Mouse (Mus musculus) hindbrain, embryonic 15.5 days (tissue): Measurements from ENCODE around the gene Klhl31. TPM values are rescaled to one million over a fixed set of nuclear protein-coding genes. Genes with fewer than 3 reads are reported as not detected.

ENCODE experiments used
- ATAC-seq: fragments of 200-750 bp; cut with Nextera tagmentation; 2 replicates; pipeline ENCODE4 v1.8.0; 2017; ENCODE audit warnings: low read depth, moderate number of reproducible peaks, moderate TSS enrichment; ENCODE audit not compliant: low FRiP score
- H3K27ac ChIP-seq: fragments of 300-500 bp; sonication (generic); replicated peaks from 2 replicates; pipeline ENCODE4 v1.5.1; 2015; ENCODE audit warnings: mild to moderate bottlenecking, inconsistent platforms
- H3K27me3 ChIP-seq: fragments of 300-500 bp; sonication (generic); 2 replicates; pipeline ENCODE4 v1.6.1; 2015; ENCODE audit warnings: control low read depth, inconsistent platforms
- H3K36me3 ChIP-seq: fragments of 300-500 bp; sonication (generic); 2 replicates; pipeline ENCODE4 v1.6.1; 2015; ENCODE audit warnings: control low read depth, inconsistent platforms
- H3K4me1 ChIP-seq: fragments of 300-500 bp; sonication (generic); replicated peaks from 2 replicates; pipeline ENCODE4 v1.6.1; 2015; ENCODE audit warnings: control low read depth, inconsistent platforms
- H3K4me2 ChIP-seq: fragments of 300-500 bp; sonication (generic); 2 replicates; pipeline ENCODE4 v1.6.1; 2015; ENCODE audit warnings: moderate library complexity, mild to moderate bottlenecking, inconsistent platforms
- H3K4me3 ChIP-seq: fragments of 300-500 bp; sonication (generic); 2 replicates; pipeline ENCODE4 v1.5.1; 2015; ENCODE audit warnings: mild to moderate bottlenecking, inconsistent platforms
- H3K9ac ChIP-seq: fragments of 300-500 bp; sonication (generic); 2 replicates; pipeline ENCODE4 v1.6.1; 2015; ENCODE audit warnings: inconsistent platforms
- H3K9me3 ChIP-seq: fragments of 300-500 bp; sonication (generic); 2 replicates; pipeline ENCODE4 v1.6.1; 2016; ENCODE audit warnings: control low read depth, inconsistent platforms
- WGBS: fragments of 180-500 bp; shearing (Covaris S2); methylation state at CpG from one replicate; pipeline ENCODE4 v1.1.7; 2015; 5-methylcytosine and 5-hydroxymethylcytosine counted together
- polyA plus RNA-seq: library from polyadenylated mRNA; unstranded; fragments of >200 nt; fragmentation: Nextera tagmentation; extraction: Ambion mirVana; gene quantifications from 2 replicates; pipeline ENCODE4 v1.2.1, GENCODE M21; 2015

Klhl31 gene
- polyA plus RNA-seq, 1 experiment from 2014 or later, result 0.25 TPM

DNA sequence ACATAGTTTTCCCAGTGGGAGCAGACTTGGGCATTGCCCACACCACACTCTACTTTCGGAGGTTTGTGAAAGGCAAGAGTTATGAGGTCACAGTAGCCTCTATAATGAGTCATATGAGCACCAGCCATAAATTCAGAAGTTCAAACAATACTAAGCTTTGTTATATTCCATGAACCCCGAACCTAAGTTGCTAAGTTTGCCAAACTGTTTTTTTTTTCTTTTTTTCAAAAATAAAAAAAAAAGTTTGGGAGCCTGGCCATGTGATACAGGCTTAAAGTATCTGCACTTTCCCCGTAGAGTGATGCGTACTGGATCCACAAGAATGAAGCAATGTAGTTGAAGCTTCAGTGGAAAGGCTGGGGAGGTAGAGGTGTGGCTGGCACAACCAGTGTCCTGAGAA is 36.9 kb downstream of the Klhl31 start:
- H3K9me3 ChIP-seq, result no peaks in the 10 kb centered on the region
- no peaks in the 10 kb centered on the region for H3K27me3 ChIP-seq
- 89% methylated on average over 4 of the region's 4 CpGs for WGBS
- ATAC-seq, result no peak
- no peak overlapping the region for H3K27ac ChIP-seq
- no peak overlapping the region for H3K4me2 ChIP-seq
- no peaks in the 10 kb centered on the region for H3K36me3 ChIP-seq
- H3K9ac ChIP-seq, result no peak overlapping the region
- H3K4me3 ChIP-seq, result no peak overlapping the region
- no peaks in the 10 kb centered on the region for H3K4me1 ChIP-seq

DNA sequence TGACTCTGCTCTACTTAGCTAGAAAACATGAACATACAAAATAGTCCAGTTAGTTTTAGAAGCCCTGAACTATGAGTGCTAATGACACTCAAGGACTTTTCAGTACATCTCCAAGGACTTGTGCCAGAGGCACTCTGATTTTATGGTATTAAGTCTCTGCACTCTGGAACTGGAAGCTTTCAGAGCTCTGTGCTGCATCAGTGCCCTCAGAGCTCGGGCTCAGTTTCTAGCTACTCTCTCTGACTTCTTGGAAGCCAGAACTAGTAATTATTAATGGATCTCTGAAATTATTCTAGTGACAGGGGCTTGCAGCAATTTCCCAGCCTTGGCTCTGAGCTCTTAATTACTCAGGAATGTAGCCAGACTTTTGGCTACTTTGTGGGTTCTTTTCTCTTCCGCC is 37.7 kb downstream of the Klhl31 start:
- Histone ChIP-seq H3K4me2 (no peak overlapping the region), H3K9ac (no peak overlapping the region), H3K4me3 (no peak overlapping the region), H3K27ac (no peak overlapping the region), H3K36me3 (no peaks in the 10 kb centered on the region), H3K9me3 (no peaks in the 10 kb centered on the region), H3K4me1 (no peaks in the 10 kb centered on the region), H3K27me3 (no peaks in the 10 kb centered on the region)
- 94% methylated on average over 2 of the region's 2 CpGs for WGBS
- no peak for ATAC-seq

DNA sequence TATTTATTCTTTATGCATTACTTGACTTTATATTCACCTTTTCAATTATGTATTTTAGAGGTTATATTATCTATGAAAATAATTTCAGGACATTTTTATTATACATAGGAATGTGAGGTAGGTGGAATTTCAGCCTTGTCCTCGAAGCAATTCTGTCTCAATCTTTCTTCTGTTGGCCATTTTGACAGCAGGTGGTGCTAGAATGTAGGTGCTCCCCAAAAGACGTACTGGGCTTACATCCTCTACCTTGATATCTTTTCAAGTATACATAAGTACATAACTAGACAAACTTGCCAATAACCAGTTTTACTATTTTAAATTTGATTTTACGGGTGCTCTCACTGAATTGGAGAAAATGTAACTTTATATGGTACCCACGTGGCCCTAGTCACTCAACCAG is 48.6 kb downstream of the Klhl31 start:
- H3K9ac ChIP-seq, result no peak overlapping the region
- no peaks in the 10 kb centered on the region for H3K4me1 ChIP-seq
- H3K4me3 ChIP-seq, result no peak overlapping the region
- WGBS, result 90% methylated on average over 4 of the region's 4 CpGs
- H3K27me3 ChIP-seq, result no peaks in the 10 kb centered on the region
- no peak for ATAC-seq
- H3K36me3 ChIP-seq, result no peaks in the 10 kb centered on the region
- H3K27ac ChIP-seq, result no peak overlapping the region
- no peak overlapping the region for H3K4me2 ChIP-seq
- H3K9me3 ChIP-seq, result no peaks in the 10 kb centered on the region

DNA sequence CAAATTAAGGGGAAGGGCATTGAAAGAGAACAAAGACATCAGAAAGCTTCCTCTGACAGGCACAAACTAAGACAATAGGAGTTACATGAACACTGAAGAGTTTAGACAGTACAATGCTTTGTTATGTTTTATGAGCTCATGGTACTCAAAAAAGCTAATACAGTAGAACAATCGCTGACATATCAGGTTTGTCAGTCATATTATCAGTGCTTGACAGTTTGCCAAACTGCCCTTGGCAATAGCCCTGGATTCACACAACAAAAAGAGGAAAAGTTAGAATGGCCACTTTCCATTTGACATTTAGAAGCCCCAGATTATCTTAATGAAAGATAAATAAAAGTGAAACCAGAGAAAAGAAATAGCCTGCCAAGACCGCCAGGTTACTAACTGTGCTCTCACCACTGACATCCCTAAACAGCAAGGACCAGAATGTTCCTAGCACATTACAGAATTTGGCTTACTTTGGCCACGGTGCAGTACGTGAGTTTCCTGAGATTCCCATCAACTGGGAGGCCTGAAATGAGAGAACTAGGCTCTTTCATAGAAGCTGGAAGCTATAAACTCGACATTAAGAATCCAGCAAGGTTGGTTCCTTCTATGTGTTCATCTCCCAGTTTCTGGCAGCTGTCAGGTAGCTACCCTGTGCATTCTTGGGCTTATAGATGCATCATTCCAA is 49.7 kb downstream of the Klhl31 start:
- H3K9me3 ChIP-seq, result no peaks in the 10 kb centered on the region

DNA sequence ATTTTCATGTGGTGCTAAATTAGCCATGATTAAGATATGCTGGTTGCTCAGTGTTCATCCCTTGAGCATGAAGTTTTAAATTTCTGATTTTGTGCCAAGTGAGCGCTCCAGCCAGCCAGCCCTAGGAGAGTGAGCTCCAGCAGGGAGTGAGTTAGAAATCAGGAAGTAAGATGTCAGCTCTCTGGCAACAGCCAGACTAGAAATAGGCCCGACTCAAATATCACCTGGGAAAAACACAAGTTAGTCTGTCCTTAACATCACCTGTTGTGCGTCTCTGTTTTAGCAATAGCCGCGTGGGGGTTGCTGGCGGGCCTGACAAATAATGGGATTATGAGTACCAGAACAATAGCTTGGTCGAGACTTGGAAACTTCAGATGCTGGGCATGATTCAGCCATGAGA is 56.4 kb downstream of the Klhl31 start:
- no peak overlapping the region for H3K4me2 ChIP-seq
- H3K9me3 ChIP-seq, result no peaks in the 10 kb centered on the region
- H3K9ac ChIP-seq, result no peak overlapping the region
- H3K27ac ChIP-seq, result no peak overlapping the region
- WGBS, result 80% methylated on average over 7 of the region's 7 CpGs
- H3K36me3 ChIP-seq, result no peaks in the 10 kb centered on the region
- no peaks in the 10 kb centered on the region for H3K27me3 ChIP-seq
- no peak overlapping the region for H3K4me3 ChIP-seq
- no peaks in the 10 kb centered on the region for H3K4me1 ChIP-seq
- ATAC-seq, result no peak

More for the DNA sequence above, 49.7 kb downstream of the Klhl31 start:
- no peaks in the 10 kb centered on the region for H3K4me1 ChIP-seq
- no peak overlapping the region for H3K9ac ChIP-seq
- H3K27ac ChIP-seq, result no peak overlapping the region
- 82% methylated on average over 5 of the region's 5 CpGs for WGBS
- H3K4me2 ChIP-seq, result no peak overlapping the region
- no peaks in the 10 kb centered on the region for H3K27me3 ChIP-seq
- no peak overlapping the region for H3K4me3 ChIP-seq
- no peaks in the 10 kb centered on the region for H3K36me3 ChIP-seq
- ATAC-seq, result no peak

DNA sequence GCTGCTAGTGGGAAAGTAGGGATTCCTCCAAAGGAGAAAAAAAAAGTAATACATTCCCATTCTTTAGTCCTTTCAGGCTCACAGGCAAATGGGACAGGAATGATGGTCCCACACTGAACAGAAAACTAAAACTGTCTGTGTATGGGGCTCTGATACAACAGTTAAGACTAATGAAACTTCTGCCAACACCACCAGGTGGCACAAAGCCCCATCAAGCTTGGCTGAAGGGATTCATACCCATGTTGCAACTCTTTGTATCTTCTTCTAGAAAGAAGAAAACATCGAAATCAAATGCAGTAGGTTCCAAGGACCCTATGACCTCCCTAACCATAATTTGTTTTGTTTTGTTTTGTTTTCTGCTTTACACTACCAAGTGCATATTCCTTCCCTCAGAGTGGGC is 57.1 kb downstream of the Klhl31 start:
- Histone ChIP-seq H3K4me1 (no peaks in the 10 kb centered on the region), H3K36me3 (no peaks in the 10 kb centered on the region), H3K27ac (no peak overlapping the region), H3K27me3 (no peaks in the 10 kb centered on the region), H3K4me3 (no peak overlapping the region), H3K4me2 (no peak overlapping the region), H3K9me3 (no peaks in the 10 kb centered on the region), H3K9ac (no peak overlapping the region)
- 85% methylated on average over 1 of the region's 1 CpGs for WGBS
- ATAC-seq, result no peak

DNA sequence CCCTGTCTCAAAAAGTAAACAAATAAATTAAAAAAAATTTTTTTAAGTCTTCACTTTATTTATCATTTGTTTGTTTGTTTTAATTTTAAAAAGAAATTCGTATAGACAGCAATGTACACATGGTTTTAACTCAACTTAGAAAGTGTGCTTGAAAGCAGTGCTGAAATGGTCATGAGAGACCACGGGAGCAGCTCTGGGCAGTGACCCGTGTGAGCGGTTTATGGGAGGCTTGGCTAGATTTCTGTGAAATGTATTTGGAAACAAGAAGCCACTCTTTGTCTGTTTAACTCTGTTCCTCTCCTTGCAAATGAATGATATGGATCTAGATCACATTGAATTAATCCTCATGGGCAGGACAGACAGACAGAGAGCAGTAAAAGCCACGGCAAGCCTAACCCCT is 59.3 kb downstream of the Klhl31 start:
- H3K4me2 ChIP-seq, result no peak overlapping the region
- no peak overlapping the region for H3K27ac ChIP-seq
- no peaks in the 10 kb centered on the region for H3K36me3 ChIP-seq
- ATAC-seq, result no peak
- 83% methylated on average over 5 of the region's 5 CpGs for WGBS
- no peak overlapping the region for H3K9ac ChIP-seq
- H3K4me1 ChIP-seq, result no peaks in the 10 kb centered on the region
- no peaks in the 10 kb centered on the region for H3K27me3 ChIP-seq
- H3K9me3 ChIP-seq, result no peaks in the 10 kb centered on the region
- no peak overlapping the region for H3K4me3 ChIP-seq

DNA sequence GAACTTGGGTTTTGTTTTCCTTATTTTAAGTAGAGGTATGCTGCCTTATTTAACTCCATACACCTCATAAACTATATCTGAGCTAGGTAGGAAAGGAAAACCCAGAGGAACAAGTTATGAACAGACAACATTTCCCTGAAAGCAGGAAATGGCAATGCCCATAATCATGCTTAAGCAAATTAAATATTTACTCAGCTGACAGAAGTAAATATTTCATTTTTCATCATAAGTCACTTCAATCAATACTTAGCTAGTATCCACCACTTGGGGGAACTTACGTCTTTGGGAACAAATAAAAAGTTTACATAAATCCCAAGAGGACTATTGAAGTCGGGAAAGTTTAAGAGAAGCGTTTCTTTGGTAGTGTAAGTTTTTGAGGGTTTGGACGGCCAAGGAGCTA is 67.2 kb downstream of the Klhl31 start:
- WGBS, result 92% methylated on average over 4 of the region's 4 CpGs
- no peak overlapping the region for H3K9ac ChIP-seq
- no peaks in the 10 kb centered on the region for H3K4me1 ChIP-seq
- no peaks in the 10 kb centered on the region for H3K9me3 ChIP-seq
- no peak overlapping the region for H3K4me3 ChIP-seq
- no peaks in the 10 kb centered on the region for H3K36me3 ChIP-seq
- no peaks in the 10 kb centered on the region for H3K27me3 ChIP-seq
- H3K27ac ChIP-seq, result no peak overlapping the region
- no peak for ATAC-seq
- no peak overlapping the region for H3K4me2 ChIP-seq

DNA sequence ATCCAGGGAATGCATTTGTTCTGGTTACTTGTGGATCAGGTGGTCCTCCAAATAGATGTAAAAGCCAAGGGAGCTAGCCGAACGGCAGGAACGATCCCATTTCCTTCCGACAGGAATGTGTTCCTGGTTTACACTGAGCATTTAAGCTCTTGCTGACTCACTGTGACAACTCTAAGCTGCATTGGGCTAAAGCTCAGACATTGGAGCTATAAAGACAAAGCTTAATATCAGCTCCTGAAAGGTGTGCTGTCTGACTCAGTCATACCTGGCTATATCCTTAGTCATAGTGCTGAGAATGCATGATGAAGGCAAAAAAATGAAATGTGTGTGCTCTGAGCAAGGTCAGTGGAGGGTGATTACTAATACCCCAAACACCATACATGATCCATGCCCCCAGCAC is 67.8 kb downstream of the Klhl31 start:
- WGBS, result 68% methylated on average over 4 of the region's 4 CpGs
- H3K27me3 ChIP-seq, result no peaks in the 10 kb centered on the region
- no peak overlapping the region for H3K27ac ChIP-seq
- H3K9ac ChIP-seq, result no peak overlapping the region
- H3K4me2 ChIP-seq, result no peak overlapping the region
- H3K4me1 ChIP-seq, result no peaks in the 10 kb centered on the region
- H3K9me3 ChIP-seq, result no peaks in the 10 kb centered on the region
- no peak for ATAC-seq
- no peak overlapping the region for H3K4me3 ChIP-seq
- no peaks in the 10 kb centered on the region for H3K36me3 ChIP-seq

DNA sequence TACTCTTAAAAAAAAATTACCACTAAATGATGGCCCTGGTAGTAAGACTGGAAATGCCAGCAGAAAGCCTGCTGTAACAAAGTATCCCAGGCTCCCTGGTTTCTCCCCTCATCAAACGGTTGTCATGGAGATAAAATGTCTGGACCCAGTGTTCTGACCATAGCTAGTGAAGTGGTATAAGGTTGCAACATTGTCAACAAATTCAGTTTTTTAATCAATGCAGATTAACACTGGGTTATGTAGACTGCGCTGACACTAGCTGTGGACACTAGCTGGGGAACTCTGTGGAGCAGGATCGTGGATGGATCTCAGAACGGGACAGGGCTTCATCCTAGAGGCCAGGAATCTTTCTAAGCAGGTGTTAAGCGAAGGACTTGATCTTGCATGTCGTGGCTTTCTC is 70.2 kb downstream of the Klhl31 start:
- Histone ChIP-seq H3K4me3 (no peak overlapping the region), H3K27ac (no peak overlapping the region)
- WGBS, result 83% methylated on average over 6 of the region's 6 CpGs

DNA sequence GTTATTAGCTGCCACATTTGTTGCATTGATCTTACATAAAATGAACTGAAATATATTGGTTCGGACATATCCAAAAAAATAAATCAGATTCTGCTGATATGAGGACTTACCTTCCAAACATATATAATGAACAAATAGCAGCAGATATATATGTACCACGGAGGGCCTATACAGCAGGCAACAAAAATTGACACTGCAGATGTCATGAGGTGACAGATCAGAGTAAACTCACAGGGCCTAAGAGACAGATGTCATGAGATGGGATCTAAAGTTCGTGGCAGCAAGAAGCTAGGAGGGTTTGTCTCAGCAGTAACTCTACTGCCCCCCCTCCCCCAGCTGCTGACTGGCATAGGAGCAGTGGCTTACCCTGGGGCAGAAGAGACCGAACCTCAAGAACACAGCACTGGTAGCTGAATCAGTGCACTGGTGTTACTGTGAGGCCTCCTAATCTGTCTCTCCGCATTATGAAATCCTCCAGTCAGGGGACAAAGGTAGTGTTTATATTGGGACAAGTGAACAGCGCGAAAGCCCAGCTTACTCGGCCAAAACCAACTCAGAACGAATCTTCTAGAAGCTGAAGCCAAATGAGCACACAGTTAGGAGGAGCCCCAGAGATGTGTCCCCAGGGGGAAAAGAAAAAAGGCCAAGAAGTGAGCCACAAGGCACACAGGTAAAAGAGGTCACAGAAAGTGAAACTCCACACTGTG is 71.3 kb downstream of the Klhl31 start:
- ATAC-seq, result no peak
- Histone ChIP-seq H3K9ac (no peak overlapping the region), H3K36me3 (no peaks in the 10 kb centered on the region), H3K9me3 (no peaks in the 10 kb centered on the region), H3K4me3 (no peak overlapping the region), H3K27ac (no peak overlapping the region), H3K4me1 (no peaks in the 10 kb centered on the region), H3K27me3 (no peaks in the 10 kb centered on the region), H3K4me2 (no peak overlapping the region)
- 87% methylated on average over 9 of the region's 9 CpGs for whole genome bisulfite sequencing

More for the DNA sequence above, 70.2 kb downstream of the Klhl31 start:
- no peak overlapping the region for H3K4me2 ChIP-seq
- no peak for ATAC-seq
- H3K9ac ChIP-seq, result no peak overlapping the region
- H3K9me3 ChIP-seq, result no peaks in the 10 kb centered on the region
- no peaks in the 10 kb centered on the region for H3K4me1 ChIP-seq
- H3K36me3 ChIP-seq, result no peaks in the 10 kb centered on the region
- no peaks in the 10 kb centered on the region for H3K27me3 ChIP-seq

DNA sequence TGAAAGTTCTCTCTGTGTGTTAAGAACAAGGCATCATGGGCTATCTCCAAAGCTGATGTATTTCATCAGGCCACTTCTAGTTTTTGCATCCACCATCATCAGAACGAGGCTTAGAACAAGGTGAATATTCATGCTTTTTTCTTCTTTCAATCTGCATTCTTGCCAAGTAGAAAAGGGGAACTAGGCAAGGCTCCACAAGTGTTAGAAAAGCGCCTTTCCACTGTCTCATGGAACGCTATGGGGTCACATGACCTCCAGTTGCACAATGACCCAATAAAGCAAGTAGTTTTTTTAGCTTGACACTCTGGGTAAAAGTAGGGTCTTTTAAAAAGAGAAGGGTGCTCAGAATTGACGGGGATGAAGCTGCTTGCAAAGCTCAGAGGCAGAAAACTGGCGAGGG is 72.7 kb downstream of the Klhl31 start:
- Histone ChIP-seq H3K9ac (no peak overlapping the region), H3K4me3 (no peak overlapping the region), H3K4me2 (no peak overlapping the region), H3K9me3 (no peaks in the 10 kb centered on the region), H3K27me3 (no peaks in the 10 kb centered on the region), H3K36me3 (no peaks in the 10 kb centered on the region), H3K27ac (no peak overlapping the region), H3K4me1 (no peaks in the 10 kb centered on the region)
- ATAC-seq, result no peak
- WGBS, result 67% methylated on average over 5 of the region's 5 CpGs
